Mouse (Mus musculus) liver, adult (tissue): ENCODE measurements at regions not wholly inside any gene's neighbourhood (a gene's known extent, or its start where the extent isn't known, plus 50 kb on each side); places are given as distances from the start of the nearest gene placed in this dataset.

Experiments
- GATA4 ChIP-seq: IDR thresholded peaks from 2 replicates; pipeline ENCODE4 v1.6.1; 2014; ENCODE audit warnings: mild to moderate bottlenecking, low read length; ENCODE audit not compliant: insufficient replicate concordance

DNA sequence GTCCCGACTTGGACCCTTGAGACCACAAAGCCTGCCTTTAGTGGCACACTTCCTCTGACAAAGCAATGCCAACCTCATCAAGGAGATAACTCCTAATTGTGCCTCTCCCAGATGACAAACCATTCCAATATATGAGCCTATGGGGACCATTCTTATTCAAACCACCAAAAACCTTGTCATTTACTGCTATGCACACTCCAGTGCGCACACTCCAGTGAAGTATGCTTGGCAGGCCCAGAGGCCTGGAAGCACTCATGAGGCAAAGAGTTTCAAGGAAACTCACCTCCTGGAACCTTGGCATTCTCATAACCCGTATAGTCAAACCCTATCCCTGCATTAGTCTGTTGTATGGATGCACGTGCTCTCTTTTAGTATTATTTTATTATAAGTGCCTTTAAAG lies 669.7 kb upstream of the Chrm3 start:
- no peak for TF ChIP-seq GATA4

- TF ChIP-seq GATA4 = no peak
Observed at GRCm38 (mm10) chr13:11025918-11026317, 665.3 kb upstream of the Chrm3 start.

DNA sequence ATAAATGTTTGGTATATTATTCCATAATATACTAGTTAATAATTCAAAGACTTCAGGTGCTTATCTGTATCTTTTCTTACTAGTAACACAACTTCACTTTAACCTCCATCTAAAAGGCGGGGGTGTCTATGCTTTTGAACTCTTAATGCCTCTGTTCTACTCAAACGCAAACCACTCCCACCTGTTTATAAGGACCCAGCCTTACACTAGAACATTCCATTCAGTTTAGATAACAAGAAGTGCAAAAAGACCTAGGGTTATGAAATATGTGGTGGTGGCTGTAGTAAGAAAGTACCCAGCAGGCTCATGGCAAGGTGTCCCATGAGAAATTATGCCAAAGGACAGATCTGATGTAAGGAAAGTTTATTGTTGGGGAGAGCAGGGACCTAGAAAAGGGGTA lies 663.8 kb upstream of the Chrm3 start:
- no peak for TF ChIP-seq GATA4

DNA sequence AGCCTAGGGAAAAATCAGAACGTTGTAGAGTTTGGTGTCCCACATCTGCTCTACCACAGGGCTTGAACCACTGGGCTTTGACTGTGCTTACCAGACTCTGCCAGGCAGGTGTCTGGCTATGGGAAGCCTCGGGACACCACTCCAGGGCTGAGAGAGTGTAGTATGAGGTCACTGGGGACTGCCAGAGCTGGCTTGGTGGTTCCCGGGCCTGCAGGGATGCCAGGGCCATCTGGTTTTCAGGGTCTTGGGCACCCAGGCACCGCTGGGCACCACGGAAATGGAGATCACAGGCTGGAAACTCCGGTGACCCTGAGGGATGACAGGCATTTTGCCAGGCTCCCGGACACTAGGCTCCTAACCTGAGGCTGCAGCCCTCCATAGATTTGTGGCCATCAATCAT lies 656.9 kb upstream of the Chrm3 start:
- TF ChIP-seq GATA4 = no peak

GRCm38 (mm10) chr13:11005374-11005773 lies 644.7 kb upstream of the Chrm3 start:
- TF ChIP-seq GATA4 = peak; percentile 88

DNA sequence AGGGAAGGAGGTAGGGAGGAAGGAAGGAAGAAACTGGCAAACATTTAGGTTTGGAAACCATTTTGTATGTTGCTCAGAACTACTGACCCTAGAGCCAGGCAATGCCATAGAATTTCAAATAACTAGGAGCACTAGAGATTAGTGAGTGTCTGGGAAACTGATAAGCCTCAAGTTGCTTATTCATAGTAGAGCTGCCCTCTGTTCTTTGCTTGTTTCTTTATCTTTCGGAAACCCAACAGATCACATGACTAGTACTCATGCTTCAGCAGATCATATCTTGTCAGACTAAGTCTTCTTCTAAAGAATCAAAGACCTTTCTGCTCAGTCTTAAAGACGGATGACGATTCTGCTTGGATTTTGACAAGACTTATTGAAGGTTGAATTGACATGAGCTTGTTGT lies 630.5 kb upstream of the Chrm3 start:
- TF ChIP-seq GATA4 = no peak

- no peak for TF ChIP-seq GATA4
Observed at GRCm38 (mm10) chr13:10990503-10991025, 629.9 kb upstream of the Chrm3 start.

DNA sequence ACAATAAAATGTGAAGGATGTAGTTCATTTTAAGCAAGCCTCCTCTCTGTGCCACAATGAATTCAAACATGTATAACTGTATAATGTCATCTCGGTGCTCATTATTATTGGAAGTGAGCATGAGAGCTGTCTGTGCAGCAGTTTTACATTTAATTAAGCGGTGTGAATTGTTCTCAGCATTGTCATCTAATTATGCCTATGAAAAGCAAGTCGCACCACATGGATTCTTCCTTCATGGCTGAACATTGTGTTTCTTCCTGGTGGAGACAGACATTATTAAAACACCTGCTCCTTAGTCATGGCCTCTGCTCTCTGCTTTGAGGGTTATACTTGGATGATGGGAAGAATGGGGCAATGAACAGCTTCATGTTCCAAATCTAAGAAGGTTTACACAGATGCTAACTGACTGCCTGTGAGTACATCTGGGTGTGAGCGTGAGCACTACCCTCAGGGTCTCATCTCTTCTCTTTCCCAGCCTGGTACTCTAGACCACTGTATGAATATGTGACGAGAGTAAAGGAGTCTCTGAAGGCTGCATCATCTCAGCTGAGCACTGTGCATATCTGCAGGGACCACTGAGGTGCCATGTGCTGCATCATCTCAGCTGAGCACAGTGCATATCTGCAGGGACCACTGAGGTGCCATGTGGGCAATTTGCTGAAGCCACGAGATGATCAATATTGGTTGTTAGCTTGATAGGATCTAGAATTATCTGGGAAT lies 628.6 kb upstream of the Chrm3 start:
- TF ChIP-seq GATA4 = no peak

- TF ChIP-seq GATA4 = no peak
Observed at GRCm38 (mm10) chr13:10983736-10984135, 623.1 kb upstream of the Chrm3 start.

DNA sequence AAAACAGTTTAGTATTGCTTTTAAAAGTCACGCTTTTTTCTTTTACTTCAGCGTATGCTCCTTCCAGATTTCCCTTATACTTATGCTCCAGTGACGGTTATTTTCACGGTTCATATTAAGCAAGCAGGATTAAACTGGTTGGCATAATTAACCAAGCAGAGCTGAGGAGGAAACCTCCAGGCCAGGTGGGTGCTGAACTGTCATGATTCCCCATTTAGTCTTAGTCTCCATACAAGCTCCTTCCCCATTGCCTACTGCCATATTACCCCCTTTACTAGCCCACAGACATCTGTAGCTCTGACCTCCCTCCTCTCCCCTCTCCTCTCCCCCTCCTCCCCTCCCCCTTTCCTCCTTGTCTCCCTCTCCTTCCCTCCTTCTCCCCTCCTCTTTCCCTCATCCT lies 621.9 kb upstream of the Chrm3 start:
- no peak for TF ChIP-seq GATA4

DNA sequence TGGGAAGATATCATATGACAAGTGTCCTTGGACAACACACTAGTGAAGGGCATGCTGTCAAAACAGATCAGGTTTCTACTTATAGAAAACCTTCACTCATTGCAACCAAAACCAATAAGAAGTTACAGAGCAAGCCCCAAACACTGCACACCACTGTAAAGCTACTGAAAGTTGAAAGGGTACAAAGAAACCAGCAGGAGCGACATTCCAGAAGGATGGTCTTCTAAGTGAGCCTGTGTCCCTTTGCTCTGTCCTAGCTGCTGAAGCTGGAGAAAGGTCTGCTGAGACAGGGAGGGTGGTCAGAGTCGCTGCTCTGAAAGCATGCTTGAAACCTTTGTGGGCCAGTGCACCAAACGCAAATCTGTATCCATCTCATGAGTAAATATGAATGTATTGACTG lies 611.3 kb upstream of the Chrm3 start:
- TF ChIP-seq GATA4 = no peak

DNA sequence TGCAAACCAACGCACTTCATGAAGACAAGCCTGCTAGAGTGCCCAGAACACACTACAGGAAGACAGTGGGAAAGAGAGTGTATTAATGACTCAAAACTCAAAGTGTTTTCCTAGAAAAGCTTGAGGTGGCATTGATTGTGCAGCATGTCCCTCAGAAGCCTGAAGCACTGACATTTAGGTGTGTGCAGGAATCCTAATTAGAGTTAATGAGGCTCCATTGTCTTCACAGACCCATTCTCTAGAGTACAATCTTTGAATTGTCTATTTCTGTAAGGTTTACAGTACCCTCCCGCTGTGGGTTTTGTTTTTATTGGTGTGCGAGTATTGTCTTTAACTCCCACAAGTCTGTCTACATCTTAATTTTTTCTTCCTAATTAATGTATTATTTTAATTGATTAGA lies 610.1 kb upstream of the Chrm3 start:
- no peak for TF ChIP-seq GATA4

DNA sequence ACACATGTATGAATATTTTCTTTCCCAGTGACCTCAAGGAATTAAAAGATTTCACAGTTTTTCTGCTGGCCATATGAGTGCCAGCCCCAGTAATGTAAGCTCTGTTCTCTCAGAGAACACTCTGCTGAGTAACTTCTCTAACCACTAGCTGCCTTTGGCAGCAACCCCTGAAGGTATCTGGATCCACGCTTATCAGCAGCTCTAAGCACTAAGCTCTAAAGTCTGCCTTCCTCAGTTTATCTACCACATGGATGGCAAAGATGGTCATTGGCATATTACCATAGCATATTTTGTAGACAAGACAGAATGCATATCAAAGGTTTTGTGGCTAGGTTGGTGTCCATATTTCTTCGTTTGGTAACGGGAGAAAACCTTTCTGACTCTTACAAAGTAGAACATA lies 592.3 kb upstream of the Chrm3 start:
- no peak for TF ChIP-seq GATA4

GRCm38 (mm10) chr13:10947398-10947797 lies 586.8 kb upstream of the Chrm3 start:
- no peak for TF ChIP-seq GATA4

GRCm38 (mm10) chr13:10943877-10944276 lies 583.2 kb upstream of the Chrm3 start:
- no peak for TF ChIP-seq GATA4

DNA sequence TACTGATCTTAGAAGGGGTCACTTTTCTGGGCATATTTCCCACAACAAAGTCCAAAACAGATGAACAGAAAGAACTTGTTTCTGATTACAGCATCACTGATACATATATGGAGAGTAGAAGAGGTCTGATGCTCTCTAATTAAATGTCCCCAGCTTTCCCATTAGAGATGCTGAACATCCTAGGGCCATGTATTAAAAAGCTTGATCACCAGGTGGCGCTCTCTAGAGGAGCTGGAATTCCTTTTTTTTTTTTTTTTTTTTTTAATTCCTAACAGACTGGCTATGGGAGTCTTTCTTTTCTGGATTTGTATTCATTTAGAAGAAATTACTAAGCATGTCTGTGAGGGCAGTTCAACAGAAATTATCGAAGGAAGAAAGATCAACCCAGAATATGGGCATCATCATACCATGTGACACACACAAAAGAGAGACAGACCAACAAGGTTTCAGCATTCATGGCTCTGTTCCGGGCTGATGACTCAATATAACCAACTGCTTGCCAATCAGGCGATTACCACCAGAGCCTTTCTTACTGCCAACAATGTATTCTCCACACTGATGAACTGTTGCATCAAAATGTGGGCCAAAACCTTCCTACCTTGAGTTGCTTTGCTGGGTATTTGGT lies 581.5 kb upstream of the Chrm3 start:
- TF ChIP-seq GATA4 = no peak

- no peak for TF ChIP-seq GATA4
Observed at GRCm38 (mm10) chr13:10938233-10938632, 577.6 kb upstream of the Chrm3 start.
